Mouse (Mus musculus) bone marrow macrophage, adult 2 months (primary cell): ENCODE data around the gene Rps12.

Experiments
- CTCF ChIP-seq: IDR thresholded peaks from 2 replicates; pipeline ENCODE4 v1.5.1; 2012; ENCODE audit warnings: low read depth, mild to moderate bottlenecking, low read length, moderate library complexity
- POLR2A ChIP-seq: IDR thresholded peaks from 2 replicates; pipeline ENCODE4 v1.6.1; 2012; ENCODE audit warnings: mild to moderate bottlenecking, low read depth, low read length, borderline replicate concordance

GRCm38 (mm10) chr10:23781760-23782735, 5.0 kb downstream of the Rps12 start:
- TF ChIP-seq CTCF (no peak), POLR2A (no peak)
